Mouse (Mus musculus) C2C12 (cell line): ENCODE results near the gene Chd6. TPM values are rescaled to one million over a fixed set of nuclear protein-coding genes. Genes with fewer than 3 reads are reported as not detected.

Source experiments
- H3K27me3 ChIP-seq: one replicate; pipeline ENCODE4 v1.6.1; 2011; ENCODE audit not compliant: control insufficient read depth, insufficient read depth, insufficient read length
- H3K36me3 ChIP-seq: one replicate; pipeline ENCODE4 v1.6.1; 2011; ENCODE audit not compliant: control insufficient read depth, insufficient read depth
- H3K4me3 ChIP-seq: one replicate; pipeline ENCODE4 v1.5.1; 2011; ENCODE audit warnings: mild to moderate bottlenecking, control low read depth; ENCODE audit not compliant: poor library complexity, insufficient read depth, severe bottlenecking
- H3K79me2 ChIP-seq: one replicate; pipeline ENCODE4 v1.6.1; 2011; ENCODE audit not compliant: control insufficient read depth, insufficient read depth
- H3K79me3 ChIP-seq: one replicate; pipeline ENCODE4 v1.6.1; 2011; ENCODE audit warnings: low read depth, control low read depth
- H3ac ChIP-seq: one replicate; pipeline ENCODE3; 2011; ENCODE audit warnings: low read depth; ENCODE audit not compliant: control insufficient read depth, insufficient read length
- CEBPB ChIP-seq: IDR thresholded peaks from one replicate; pipeline ENCODE4 v1.6.1; 2011; ENCODE audit warnings: low read depth, mild to moderate bottlenecking, control low read depth, moderate library complexity
- CTCF ChIP-seq: IDR thresholded peaks from one replicate; pipeline ENCODE4 v1.5.1; 2011; ENCODE audit not compliant: control insufficient read depth, insufficient read depth, insufficient read length
- FOSL1 ChIP-seq: IDR thresholded peaks from one replicate; pipeline ENCODE4 v1.8.0; 2011; ENCODE audit warnings: mild to moderate bottlenecking, low read length; ENCODE audit not compliant: poor library complexity, insufficient read depth, severe bottlenecking
- MAX ChIP-seq: IDR thresholded peaks from one replicate; pipeline ENCODE4 v1.6.1; 2011; ENCODE audit warnings: mild to moderate bottlenecking, control low read depth
- MYOD1 ChIP-seq: IDR thresholded peaks from one replicate; pipeline ENCODE4 v1.6.1; 2011; ENCODE audit warnings: low read depth; ENCODE audit not compliant: control insufficient read depth, insufficient read length
- MYOG ChIP-seq: IDR thresholded peaks from one replicate; pipeline ENCODE4 v1.6.1; 2011; ENCODE audit not compliant: control insufficient read depth, insufficient read length; ENCODE audit errors: extremely low read depth
- USF1 ChIP-seq: IDR thresholded peaks from one replicate; pipeline ENCODE4 v1.6.1; 2011; ENCODE audit warnings: low read depth, mild to moderate bottlenecking, control low read depth, moderate library complexity
- polyA plus RNA-seq: library from polyadenylated mRNA; unstranded; fragments of >200 nt; fragmentation: generic; extraction: Trizol; gene quantifications from one replicate; pipeline ENCODE4 v1.2.1, GENCODE M21; 2012; ENCODE audit warnings: missing spikeins

Chd6 gene
- polyA plus RNA-seq, 1 experiment = 3.9 TPM

- Histone ChIP-seq H3K36me3 (no peaks in the 10 kb centered on the region), H3K79me3 (peaks cover 32% of the 10 kb centered on the region), H3K27me3 (no peaks in the 10 kb centered on the region), H3K79me2 (peaks cover 94% of the 10 kb centered on the region), H3K4me3 (no peak overlapping the region), H3ac (no peak overlapping the region)
- no peak for TF ChIP-seq MYOG
- no peak for TF ChIP-seq MYOD1
- no peak for TF ChIP-seq FOSL1
- TF ChIP-seq CTCF = no peak
- no peak for TF ChIP-seq USF1
- TF ChIP-seq CEBPB = no peak
- no peak for TF ChIP-seq MAX
These were observed 18.0 kb downstream of the Chd6 start for GRCm38 (mm10) chr2:161090746-161091405.

- Histone ChIP-seq H3ac (no peak overlapping the region), H3K27me3 (no peaks in the 10 kb centered on the region), H3K79me2 (peaks cover 93% of the 10 kb centered on the region), H3K36me3 (no peaks in the 10 kb centered on the region), H3K4me3 (no peak overlapping the region), H3K79me3 (peaks cover 29% of the 10 kb centered on the region)
- no peak for TF ChIP-seq MYOD1
- TF ChIP-seq CEBPB = no peak
- no peak for TF ChIP-seq USF1
- no peak for TF ChIP-seq CTCF
- TF ChIP-seq FOSL1 = no peak
These were observed 18.7 kb downstream of the Chd6 start for GRCm38 (mm10) chr2:161090200-161090599.

- TF ChIP-seq CEBPB (no peak), FOSL1 (no peak), MAX (no peak), MYOD1 (no peak), USF1 (no peak), MYOG (no peak), CTCF (no peak)
These were observed 30.3 kb downstream of the Chd6 start for GRCm38 (mm10) chr2:161078590-161078989.

GRCm38 (mm10) chr2:161076262-161076661 is 32.6 kb downstream of the Chd6 start:
- Histone ChIP-seq H3K79me3 (peaks cover 29% of the 10 kb centered on the region), H3K79me2 (peaks cover 76% of the 10 kb centered on the region), H3K4me3 (no peak overlapping the region), H3ac (no peak overlapping the region), H3K27me3 (no peaks in the 10 kb centered on the region), H3K36me3 (no peaks in the 10 kb centered on the region)
- TF ChIP-seq MYOG (no peak), MAX (no peak), CTCF (no peak), USF1 (no peak), CEBPB (no peak), FOSL1 (no peak), MYOD1 (no peak)

More at GRCm38 (mm10) chr2:161078590-161078989, 30.3 kb downstream of the Chd6 start:
- no peaks in the 10 kb centered on the region for H3K36me3 ChIP-seq
- peaks cover 41% of the 10 kb centered on the region for H3K79me3 ChIP-seq
- no peaks in the 10 kb centered on the region for H3K27me3 ChIP-seq
- no peak overlapping the region for H3ac ChIP-seq
- H3K4me3 ChIP-seq = no peak overlapping the region
- peaks cover 79% of the 10 kb centered on the region for H3K79me2 ChIP-seq

GRCm38 (mm10) chr2:161075553-161075952 is 33.3 kb downstream of the Chd6 start:
- Histone ChIP-seq H3ac (no peak overlapping the region), H3K79me2 (peaks cover 69% of the 10 kb centered on the region), H3K4me3 (no peak overlapping the region), H3K36me3 (no peaks in the 10 kb centered on the region), H3K27me3 (no peaks in the 10 kb centered on the region), H3K79me3 (peaks cover 32% of the 10 kb centered on the region)
- TF ChIP-seq USF1 (no peak), MAX (no peak), FOSL1 (no peak), CTCF (no peak), MYOG (no peak), MYOD1 (no peak), CEBPB (no peak)
